Mouse (Mus musculus): ENCODE data around the gene Vsig1. TPM values are rescaled to one million over a fixed set of nuclear protein-coding genes. Genes with fewer than 3 reads are reported as not detected.

The Vsig1 gene
- total and polyA plus RNA-seq, 3 experiments, result 0.04 TPM; not detected in 2

DNA sequence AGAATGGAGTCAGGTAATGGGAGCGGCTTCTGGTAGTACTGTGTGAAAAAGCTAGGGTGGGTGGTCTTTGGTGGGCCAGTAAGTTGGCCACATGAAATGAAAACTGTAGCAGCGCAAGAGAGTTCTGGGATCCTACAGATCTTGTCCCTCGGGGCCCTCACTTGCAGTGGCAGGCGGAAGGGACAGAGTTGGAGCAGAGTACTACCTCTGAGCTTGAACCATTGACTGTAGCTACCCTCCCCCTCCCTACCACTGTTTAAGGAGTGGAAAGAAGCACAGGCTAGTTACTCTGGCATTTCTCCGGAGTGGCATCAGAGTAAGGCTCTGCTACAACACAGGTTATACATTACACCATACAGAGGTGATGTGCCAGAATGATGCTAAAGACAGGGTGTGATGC lies 49.6 kb downstream of the Vsig1 start:
- 20% methylated on average over 5 of the region's 5 CpGs for WGBS
- no peak for DNase-seq
- no peaks in the 10 kb centered on the region for H3K36me3 ChIP-seq (ENCODE audit: control insufficient read depth, insufficient read depth, low read length)
- intact Hi-C loops (cut with DNase I), result no loop called here
- H3K4me3 ChIP-seq, result peak overlapping the region; percentile 52
- H3K9ac ChIP-seq (ENCODE audit: low read depth, low read length), result peak overlapping the region; percentile 51
- H3K27me3 ChIP-seq (ENCODE audit: control insufficient read depth, insufficient read depth, low read length), result no peaks in the 10 kb centered on the region
- no peaks in the 10 kb centered on the region for H3K4me1 ChIP-seq (ENCODE audit: control insufficient read depth, insufficient read depth, low read length)
- no peak for TF ChIP-seq CTCF (IDR thresholded peaks at IDR 0.05)
- TF ChIP-seq EP300 (IDR thresholded peaks at IDR 0.05; ENCODE audit: insufficient read depth, low read depth, low read length), result no peak
- TF ChIP-seq POLR2A (IDR thresholded peaks at IDR 0.05; ENCODE audit: insufficient read depth, low read depth, low read length), result no peak
- no peaks in the 10 kb centered on the region for H3K79me2 ChIP-seq (replicated peaks; ENCODE audit: control insufficient read depth, insufficient read depth, low read length)
- peak overlapping the region; percentile 67 for H3K27ac ChIP-seq

DNA sequence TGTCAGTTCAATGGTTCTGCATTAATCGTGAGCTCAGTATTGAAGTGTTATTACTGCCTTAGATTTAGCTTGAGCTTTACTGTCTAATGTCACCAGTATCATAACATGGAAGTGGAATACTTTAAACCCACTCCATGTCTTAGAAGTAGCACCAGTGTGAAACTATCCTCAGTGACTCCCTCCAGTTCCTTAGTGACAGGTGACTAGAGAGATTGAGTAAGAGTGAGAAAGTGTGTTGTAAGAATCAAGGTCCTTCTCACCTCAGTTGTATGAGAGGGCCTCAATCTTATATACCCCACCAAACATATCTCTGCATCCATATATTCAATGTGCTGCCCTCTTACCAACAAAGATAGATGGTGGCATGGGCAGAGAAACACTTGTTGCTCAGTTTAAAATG lies 71.5 kb downstream of the Vsig1 start:
- intact Hi-C loops (cut with DNase I), result no loop called here
- no peak for DNase-seq
- Histone ChIP-seq H3K27ac (peak overlapping the region; percentile 55), H3K4me1 (ENCODE audit: control insufficient read depth, insufficient read depth, low read length) (peaks cover 7% of the 10 kb centered on the region), H3K27me3 (ENCODE audit: control insufficient read depth, insufficient read depth, low read length) (no peaks in the 10 kb centered on the region), H3K79me2 (replicated peaks; ENCODE audit: control insufficient read depth, insufficient read depth, low read length) (no peaks in the 10 kb centered on the region), H3K4me3 (no peak overlapping the region), H3K9ac (ENCODE audit: low read depth, low read length) (no peak overlapping the region), H3K36me3 (ENCODE audit: control insufficient read depth, insufficient read depth, low read length) (peaks cover 3% of the 10 kb centered on the region; the same call in 1 of the 2 replicates)
- no peak for TF ChIP-seq POLR2A (IDR thresholded peaks at IDR 0.05; ENCODE audit: insufficient read depth, low read depth, low read length)
- TF ChIP-seq CTCF (IDR thresholded peaks at IDR 0.05), result no peak
- TF ChIP-seq EP300 (IDR thresholded peaks at IDR 0.05; ENCODE audit: insufficient read depth, low read depth, low read length), result no peak
- 90% methylated on average over 1 of the region's 1 CpGs for WGBS

GRCm38 (mm10) chrX:140979546-140979945 lies 72.1 kb downstream of the Vsig1 start:
- peaks cover 3% of the 10 kb centered on the region; the same call in 1 of the 2 replicates for H3K36me3 ChIP-seq (ENCODE audit: control insufficient read depth, insufficient read depth, low read length)
- 45% methylated on average over 2 of the region's 2 CpGs for WGBS
- peak in 1 of 2 experiments; percentile 40 for DNase-seq
- peak overlapping the region; percentile 55 for H3K27ac ChIP-seq
- no peak overlapping the region for H3K4me3 ChIP-seq
- intact Hi-C loops (cut with DNase I), result no loop called here
- H3K4me1 ChIP-seq (ENCODE audit: control insufficient read depth, insufficient read depth, low read length), result peaks cover 7% of the 10 kb centered on the region
- no peaks in the 10 kb centered on the region for H3K79me2 ChIP-seq (replicated peaks; ENCODE audit: control insufficient read depth, insufficient read depth, low read length)
- no peaks in the 10 kb centered on the region for H3K27me3 ChIP-seq (ENCODE audit: control insufficient read depth, insufficient read depth, low read length)
- TF ChIP-seq POLR2A (IDR thresholded peaks at IDR 0.05; ENCODE audit: insufficient read depth, low read depth, low read length) (no peak), EP300 (IDR thresholded peaks at IDR 0.05; ENCODE audit: insufficient read depth, low read depth, low read length) (peak; percentile 66; the same call in 1 of the 2 replicates)
- H3K9ac ChIP-seq (ENCODE audit: low read depth, low read length), result no peak overlapping the region

DNA sequence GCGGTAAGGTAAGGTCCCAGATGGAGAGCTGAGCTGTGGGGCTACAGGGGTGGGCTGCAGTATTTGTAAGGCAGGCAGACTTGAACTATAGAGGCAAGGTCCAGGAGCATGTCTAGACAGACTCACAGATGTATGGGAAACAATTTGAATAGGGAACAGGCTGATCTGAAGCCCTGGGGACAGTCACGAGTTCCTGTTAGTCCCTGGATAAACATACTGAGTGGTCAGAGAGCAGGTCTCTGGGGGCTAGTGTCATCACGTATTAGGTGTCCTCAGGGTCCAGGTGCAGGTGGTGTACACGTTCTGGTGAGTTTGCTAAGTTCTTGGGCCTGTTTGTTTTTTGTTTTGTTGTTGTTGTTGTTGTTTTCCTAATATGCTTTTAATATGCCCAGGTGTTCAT lies 72.8 kb downstream of the Vsig1 start:
- H3K4me3 ChIP-seq, result no peak overlapping the region
- H3K36me3 ChIP-seq (ENCODE audit: control insufficient read depth, insufficient read depth, low read length), result peaks cover 3% of the 10 kb centered on the region; the same call in 1 of the 2 replicates
- intact Hi-C loops (cut with DNase I), result no loop called here
- peaks cover 7% of the 10 kb centered on the region for H3K4me1 ChIP-seq (ENCODE audit: control insufficient read depth, insufficient read depth, low read length)
- H3K27ac ChIP-seq, result peak overlapping the region; percentile 55
- H3K27me3 ChIP-seq (ENCODE audit: control insufficient read depth, insufficient read depth, low read length), result no peaks in the 10 kb centered on the region
- H3K9ac ChIP-seq (ENCODE audit: low read depth, low read length), result no peak overlapping the region
- DNase-seq, result no peak
- TF ChIP-seq POLR2A (IDR thresholded peaks at IDR 0.05; ENCODE audit: insufficient read depth, low read depth, low read length) (no peak), CTCF (IDR thresholded peaks at IDR 0.05) (no peak), EP300 (IDR thresholded peaks at IDR 0.05; ENCODE audit: insufficient read depth, low read depth, low read length) (no peak)
- H3K79me2 ChIP-seq (replicated peaks; ENCODE audit: control insufficient read depth, insufficient read depth, low read length), result no peaks in the 10 kb centered on the region
- 51% methylated on average over 4 of the region's 4 CpGs for WGBS

GRCm38 (mm10) chrX:140983206-140983960 lies 76.0 kb downstream of the Vsig1 start:
- no peak overlapping the region for H3K4me3 ChIP-seq
- H3K79me2 ChIP-seq (replicated peaks; ENCODE audit: control insufficient read depth, insufficient read depth, low read length), result no peaks in the 10 kb centered on the region
- DNase-seq, result peak in 1 of 2 experiments; percentile 12
- peaks cover 7% of the 10 kb centered on the region for H3K4me1 ChIP-seq (ENCODE audit: control insufficient read depth, insufficient read depth, low read length)
- WGBS, result 32% methylated on average over 6 of the region's 6 CpGs
- H3K9ac ChIP-seq (ENCODE audit: low read depth, low read length), result no peak overlapping the region
- H3K27ac ChIP-seq, result peak overlapping the region; percentile 65
- intact Hi-C loops (cut with DNase I), result no loop called here
- no peaks in the 10 kb centered on the region for H3K27me3 ChIP-seq (ENCODE audit: control insufficient read depth, insufficient read depth, low read length)
- H3K36me3 ChIP-seq (ENCODE audit: control insufficient read depth, insufficient read depth, low read length), result peaks cover 3% of the 10 kb centered on the region; the same call in 1 of the 2 replicates
- no peak for TF ChIP-seq POLR2A (IDR thresholded peaks at IDR 0.05; ENCODE audit: insufficient read depth, low read depth, low read length)
- no peak for TF ChIP-seq CTCF (IDR thresholded peaks at IDR 0.05)
- no peak for TF ChIP-seq EP300 (IDR thresholded peaks at IDR 0.05; ENCODE audit: insufficient read depth, low read depth, low read length)

GRCm38 (mm10) chrX:140984795-140985194 lies 77.4 kb downstream of the Vsig1 start:
- H3K27me3 ChIP-seq (ENCODE audit: control insufficient read depth, insufficient read depth, low read length), result no peaks in the 10 kb centered on the region
- H3K36me3 ChIP-seq (ENCODE audit: control insufficient read depth, insufficient read depth, low read length), result peaks cover 3% of the 10 kb centered on the region; the same call in 1 of the 2 replicates
- no peak for DNase-seq
- peak overlapping the region; percentile 48 for H3K27ac ChIP-seq
- peaks cover 5% of the 10 kb centered on the region for H3K4me1 ChIP-seq (ENCODE audit: control insufficient read depth, insufficient read depth, low read length)
- TF ChIP-seq POLR2A (IDR thresholded peaks at IDR 0.05; ENCODE audit: insufficient read depth, low read depth, low read length) (no peak), EP300 (IDR thresholded peaks at IDR 0.05; ENCODE audit: insufficient read depth, low read depth, low read length) (no peak), CTCF (IDR thresholded peaks at IDR 0.05) (no peak)
- intact Hi-C loops (cut with DNase I), result no loop called here
- no peaks in the 10 kb centered on the region for H3K79me2 ChIP-seq (replicated peaks; ENCODE audit: control insufficient read depth, insufficient read depth, low read length)
- no peak overlapping the region for H3K4me3 ChIP-seq
- H3K9ac ChIP-seq (ENCODE audit: low read depth, low read length), result no peak overlapping the region
- WGBS, result 58% methylated on average over 6 of the region's 6 CpGs
